Mouse (Mus musculus): ENCODE measurements around the gene Pon3.

Gene Pon3

GRCm38 (mm10) chr6:5177967-5178891 is 77.9 kb downstream of the Pon3 start:
- no peak for DNase-seq

- DNase-seq: no peak
Observed at GRCm38 (mm10) chr6:5174179-5174812, 81.8 kb downstream of the Pon3 start.

- DNase-seq: no peak
Observed at GRCm38 (mm10) chr6:5172571-5172970, 83.5 kb downstream of the Pon3 start.

GRCm38 (mm10) chr6:5171418-5171817 is 84.7 kb downstream of the Pon3 start:
- no peak for DNase-seq

All from cerebellum, adult 11-12 months (tissue).